Comparison of ENCODE assay signal across 21 mouse cellular contexts in the genomic region with DNA sequence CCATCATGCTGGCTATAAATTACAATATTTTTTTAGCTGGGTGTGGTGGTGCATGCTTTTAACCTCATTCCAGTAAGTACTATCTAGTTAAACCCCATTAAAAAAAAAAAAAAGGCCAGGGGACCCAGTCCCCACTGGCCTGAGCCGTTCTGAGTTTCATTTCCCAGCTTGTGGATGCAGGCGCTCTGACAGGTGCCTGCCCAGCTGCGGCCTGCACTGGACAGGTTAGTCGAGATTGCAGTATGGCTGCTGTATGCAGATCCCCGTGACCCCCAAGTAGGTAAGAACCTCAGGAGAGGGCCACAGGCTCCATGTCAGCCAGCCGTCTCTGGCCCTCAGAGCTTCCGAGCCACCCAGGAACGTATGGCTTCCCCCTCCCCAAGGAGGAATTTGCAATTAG. TPM values are rescaled to one million over a fixed set of nuclear protein-coding genes. Genes with fewer than 3 reads are reported as not detected.
DNase-seq lines count a peak whose midpoint lies in the region; ATAC-seq and TF ChIP-seq lines count a peak whose summit lies in the region.
"Had no signal": no experiment of that assay in that cellular context is flagged by ENCODE, and none has a peak within 500 bp of the region (broad histone marks: within the 10 kb centered on the region; RNA-seq: fewer than 3 reads in every experiment).

No protein-coding gene starts in this region.

- TF ChIP-seq POLR2A in olfactory bulb, adult 2 months (IDR thresholded peaks at IDR 0.05; ENCODE audit: insufficient read depth, low read depth, low read length) = no peak

- no peaks in the 10 kb centered on the region for H3K36me3 ChIP-seq in heart, embryonic 11.5 days (ENCODE audit: control insufficient read depth, insufficient read depth, low read length)
- H3K36me3 ChIP-seq in hindbrain, embryonic 11.5 days (ENCODE audit: control insufficient read depth, insufficient read depth, low read length) = no peaks in the 10 kb centered on the region
- H3K36me3 ChIP-seq: hindbrain, embryonic 12.5 days; liver, embryonic 13.5 days; lung, embryonic 15.5 days had no signal

- no peak for ATAC-seq in heart, embryonic 11.5 days (replicated peaks; ENCODE audit: insufficient number of reproducible peaks, low FRiP score, low TSS enrichment)
- no peak for ATAC-seq in hindbrain, embryonic 11.5 days (ENCODE audit: low FRiP score)

- TF ChIP-seq CTCF in layer of hippocampus, adult 2 months (conservative IDR thresholded peaks at IDR 0.05) = no peak
- no peak for TF ChIP-seq CTCF in olfactory bulb, adult 2 months (IDR thresholded peaks at IDR 0.05; ENCODE audit: insufficient read depth, low read depth, low read length)

- peak overlapping the region; percentile 62 for H3K27ac ChIP-seq in heart, embryonic 11.5 days (ENCODE audit: low read depth, low read length)
- peak overlapping the region; percentile 78 for H3K27ac ChIP-seq in layer of hippocampus, adult 2 months
- H3K27ac ChIP-seq in olfactory bulb, adult 2 months (ENCODE audit: insufficient read depth, low read depth, low read length) = peak overlapping the region; percentile 85
- no peak overlapping the region for H3K27ac ChIP-seq in hindbrain, embryonic 11.5 days (ENCODE audit: low read depth, low read length)
- H3K27ac ChIP-seq: hindbrain, embryonic 12.5 days; kidney, postnatal 0 days; liver, embryonic 13.5 days; lung, embryonic 15.5 days; macrophage; neural tube, embryonic 12.5 days had no signal

- H3K4me2 ChIP-seq in heart, embryonic 11.5 days = peak overlapping the region; percentile 1
- no peak overlapping the region for H3K4me2 ChIP-seq in hindbrain, embryonic 11.5 days (replicated peaks; ENCODE audit: low read depth, low read length)
- H3K4me2 ChIP-seq: hindbrain, embryonic 12.5 days; liver, embryonic 13.5 days; lung, embryonic 15.5 days; neural tube, embryonic 12.5 days had no signal

- H3K9ac ChIP-seq in heart, embryonic 11.5 days (ENCODE audit: low read depth, low read length) = no peak overlapping the region; the same call in 1 of the 2 replicates
- H3K9ac ChIP-seq in hindbrain, embryonic 11.5 days (ENCODE audit: low read depth, low read length) = no peak overlapping the region
- H3K9ac ChIP-seq: hindbrain, embryonic 12.5 days; liver, embryonic 13.5 days; lung, embryonic 15.5 days; neural tube, embryonic 12.5 days had no signal

- H3K9me3 ChIP-seq in heart, embryonic 11.5 days (replicated peaks; ENCODE audit: control insufficient read depth, low read length) = no peaks in the 10 kb centered on the region
- no peaks in the 10 kb centered on the region for H3K9me3 ChIP-seq in hindbrain, embryonic 11.5 days (ENCODE audit: control insufficient read depth, low read length)
- H3K9me3 ChIP-seq: hindbrain, embryonic 12.5 days; liver, embryonic 13.5 days; lung, embryonic 15.5 days; neural tube, embryonic 12.5 days had no signal

- DNase-seq in heart, adult 9 months (ENCODE audit: low spot score in 2 of 2) = no peak
- no peak for DNase-seq in layer of hippocampus, adult 2 months (ENCODE audit: low spot score in 2 of 2)
- no peak for DNase-seq in layer of hippocampus, adult 9-10 months (ENCODE audit: low spot score)
- DNase-seq in urinary bladder, postnatal 25 days (ENCODE audit: low spot score) = peak; percentile 23
- DNase-seq in urinary bladder, adult 2 months (ENCODE audit: low spot score) = no peak
- DNase-seq in hindbrain, embryonic 11.5 days (ENCODE audit: low spot score) = no peak
- DNase-seq: adrenal gland, postnatal 10 days; cerebellum, adult 11 months; cerebellum, postnatal 14 days; gastrocnemius, postnatal 25 days; kidney, adult 11 months; liver, embryonic 13.5 days; right cerebral cortex, postnatal 25 days had no signal

- H3K4me3 ChIP-seq in heart, embryonic 11.5 days (ENCODE audit: low read depth, low read length) = no peak overlapping the region
- H3K4me3 ChIP-seq in layer of hippocampus, adult 2 months = no peak overlapping the region
- H3K4me3 ChIP-seq in olfactory bulb, adult 2 months (ENCODE audit: insufficient read depth, low read depth, low read length) = no peak overlapping the region
- H3K4me3 ChIP-seq in hindbrain, embryonic 11.5 days (ENCODE audit: low read depth, low read length) = no peak overlapping the region
- H3K4me3 ChIP-seq: hindbrain, embryonic 12.5 days; liver, embryonic 13.5 days; lung, embryonic 15.5 days; neural tube, embryonic 12.5 days had no signal

- peaks cover 22% of the 10 kb centered on the region for H3K4me1 ChIP-seq in heart, embryonic 11.5 days (ENCODE audit: control insufficient read depth, insufficient read depth, low read length)
- H3K4me1 ChIP-seq in olfactory bulb, adult 2 months (ENCODE audit: control insufficient read depth, insufficient read depth, low read length) = peaks cover 65% of the 10 kb centered on the region
- H3K4me1 ChIP-seq in hindbrain, embryonic 11.5 days (replicated peaks; ENCODE audit: control insufficient read depth, insufficient read depth, low read length) = no peaks in the 10 kb centered on the region; the same call in 1 of the 2 replicates

- no peaks in the 10 kb centered on the region for H3K27me3 ChIP-seq in heart, embryonic 11.5 days (ENCODE audit: control insufficient read depth, insufficient read depth, low read length)
- no peaks in the 10 kb centered on the region; the same call in 1 of the 2 replicates for H3K27me3 ChIP-seq in hindbrain, embryonic 11.5 days (ENCODE audit: control insufficient read depth, insufficient read depth, low read length)
- H3K27me3 ChIP-seq: CH12.LX; hindbrain, embryonic 12.5 days; neural tube, embryonic 12.5 days had no signal

- 57% methylated on average over 8 of the region's 8 CpGs for WGBS in heart, embryonic 11.5 days (ENCODE audit: insufficient replicate concordance)
- 73% methylated on average over 8 of the region's 8 CpGs for WGBS in olfactory bulb, adult 2 months
- WGBS in hindbrain, embryonic 11.5 days = 79% methylated on average over 8 of the region's 8 CpGs

RNA-seq across cellular contexts. Expression of gene Ttyh3, which starts 12.6 kb away (rescaled TPM):
- 26.7 and 28.8 TPM in 2 replicates for polyA plus RNA-seq in heart, embryonic 11.5 days (2014; fragmentation: Nextera tagmentation; extraction: Ambion mirVana)
- 100 to 1,000 TPM; 187 to 201 TPM for total RNA-seq in layer of hippocampus, adult 2 months (2021)
- polyA plus RNA-seq in urinary bladder, adult 2 months (2012; rRNA removed) = 11.7 and 24.4 TPM in 2 replicates
- polyA plus RNA-seq in olfactory bulb, adult 2 months (2012; ENCODE audit: insufficient read depth, insufficient read length, low replicate concordance, missing spikeins) = not detected in 2 replicates
- polyA plus RNA-seq in hindbrain, embryonic 11.5 days (2014; fragmentation: Nextera tagmentation; extraction: Ambion mirVana) = 52.9 and 53.1 TPM in 2 replicates

RNA-seq across cellular contexts. Expression of gene Iqce, which starts 40.8 kb away (rescaled TPM):
- polyA plus RNA-seq in heart, embryonic 11.5 days (2014; fragmentation: Nextera tagmentation; extraction: Ambion mirVana) = 8.1 and 10.7 TPM in 2 replicates
- 10 to 100 TPM; 46.2 to 57.9 TPM for total RNA-seq in layer of hippocampus, adult 2 months (2021)
- 21.0 and 24.3 TPM in 2 replicates for polyA plus RNA-seq in urinary bladder, adult 2 months (2012; rRNA removed)
- polyA plus RNA-seq in olfactory bulb, adult 2 months (2012; ENCODE audit: insufficient read depth, insufficient read length, low replicate concordance, missing spikeins) = not detected in 2 replicates
- polyA plus RNA-seq in hindbrain, embryonic 11.5 days (2014; fragmentation: Nextera tagmentation; extraction: Ambion mirVana) = 15.1 and 16.8 TPM in 2 replicates

RNA-seq across cellular contexts. Expression of gene Brat1, which starts 43.4 kb away (rescaled TPM):
- 9.0 and 9.8 TPM in 2 replicates for polyA plus RNA-seq in heart, embryonic 11.5 days (2014; fragmentation: Nextera tagmentation; extraction: Ambion mirVana)
- 10 to 100 TPM; 20.2 to 21.1 TPM for total RNA-seq in layer of hippocampus, adult 2 months (2021)
- polyA plus RNA-seq in urinary bladder, adult 2 months (2012; rRNA removed) = 14.5 and 14.8 TPM in 2 replicates
- not detected in 2 replicates for polyA plus RNA-seq in olfactory bulb, adult 2 months (2012; ENCODE audit: insufficient read depth, insufficient read length, low replicate concordance, missing spikeins)
- polyA plus RNA-seq in hindbrain, embryonic 11.5 days (2014; fragmentation: Nextera tagmentation; extraction: Ambion mirVana) = 8.8 and 9.6 TPM in 2 replicates

RNA-seq across cellular contexts. Expression of gene Lfng, which starts 54.3 kb away (rescaled TPM):
- polyA plus RNA-seq in heart, embryonic 11.5 days (2014; fragmentation: Nextera tagmentation; extraction: Ambion mirVana) = 2.8 and 3.3 TPM in 2 replicates
- 10 to 100 TPM; 23.9 to 24.8 TPM for total RNA-seq in layer of hippocampus, adult 2 months (2021)
- 20.6 and 23.6 TPM in 2 replicates for polyA plus RNA-seq in urinary bladder, adult 2 months (2012; rRNA removed)
- not detected in 2 replicates for polyA plus RNA-seq in olfactory bulb, adult 2 months (2012; ENCODE audit: insufficient read depth, insufficient read length, low replicate concordance, missing spikeins)
- 34.1 and 38.8 TPM in 2 replicates for polyA plus RNA-seq in hindbrain, embryonic 11.5 days (2014; fragmentation: Nextera tagmentation; extraction: Ambion mirVana)
- total RNA-seq: CH12.LX had no signal
